Mouse (Mus musculus) embryonic facial prominence, embryonic 11.5 days (tissue): Measurements from ENCODE around the gene Zfp974. TPM values are rescaled to one million over a fixed set of nuclear protein-coding genes. Genes with fewer than 3 reads are reported as not detected.
A peak's percentile ranks its signal among the peaks of the same experiment; 100 is the strongest.
"Not testable (repeated sequence)": the region's sequence is repeated elsewhere in the genome, so short reads cannot be mapped to it uniquely, and the experiment has no call there.

Source experiments
- ATAC-seq: fragments of 200-750 bp; cut with Nextera tagmentation; replicated peaks from 2 replicates; pipeline ENCODE4 v1.8.0; 2017; ENCODE audit warnings: low read depth; ENCODE audit not compliant: insufficient number of reproducible peaks, low FRiP score, low TSS enrichment
- DNase-seq: peaks from one replicate; pipeline ENCODE4 v3.0.0-alpha.2; 2015; ENCODE audit warnings: low spot score
- H3K27ac ChIP-seq: fragments of 300-500 bp; sonication (generic); replicated peaks from 2 replicates; pipeline ENCODE4 v1.5.1; 2014; ENCODE audit warnings: mild to moderate bottlenecking, low read depth, low read length, control low read depth
- H3K27me3 ChIP-seq: fragments of 300-500 bp; sonication (generic); 2 replicates; pipeline ENCODE4 v1.6.1; 2014; ENCODE audit warnings: mild to moderate bottlenecking, low read length, moderate library complexity, mixed read lengths; ENCODE audit not compliant: control insufficient read depth, insufficient read depth
- H3K36me3 ChIP-seq: fragments of 300-500 bp; sonication (generic); replicated peaks from 2 replicates; pipeline ENCODE4 v1.6.1; 2014; ENCODE audit warnings: low read depth, mild to moderate bottlenecking, low read length, moderate library complexity, mixed read lengths; ENCODE audit not compliant: control insufficient read depth, insufficient read depth
- H3K4me1 ChIP-seq: fragments of 300-500 bp; sonication (generic); 2 replicates; pipeline ENCODE4 v1.6.1; 2014; ENCODE audit warnings: low read length, mixed read lengths; ENCODE audit not compliant: control insufficient read depth, insufficient read depth
- H3K4me2 ChIP-seq: fragments of 300-500 bp; sonication (generic); 2 replicates; pipeline ENCODE4 v1.6.1; 2014; ENCODE audit warnings: low read depth, mild to moderate bottlenecking, control low read depth, low read length, moderate library complexity
- H3K4me3 ChIP-seq: fragments of 300-500 bp; sonication (generic); 2 replicates; pipeline ENCODE4 v1.5.1; 2014; ENCODE audit warnings: low read depth, low read length, control low read depth
- H3K9ac ChIP-seq: fragments of 300-500 bp; sonication (generic); replicated peaks from 2 replicates; pipeline ENCODE4 v1.6.1; 2014; ENCODE audit warnings: mild to moderate bottlenecking, control low read depth, low read length
- H3K9me3 ChIP-seq: fragments of 300-500 bp; sonication (generic); replicated peaks from 2 replicates; pipeline ENCODE4 v1.6.1; 2016; ENCODE audit warnings: mild to moderate bottlenecking, low read length, inconsistent platforms, mixed read lengths; ENCODE audit not compliant: control insufficient read depth
- WGBS: fragments of 180-500 bp; shearing (Covaris S2); extraction: QIAGEN DNeasy Blood & Tissue Kit; methylation state at CpG from one replicate; pipeline ENCODE4 v1.1.7; 2014; 5-methylcytosine and 5-hydroxymethylcytosine counted together
- polyA plus RNA-seq: library from polyadenylated mRNA; unstranded; fragments of >200 nt; fragmentation: Nextera tagmentation; extraction: Ambion mirVana; gene quantifications from 2 replicates; pipeline ENCODE4 v1.2.1, GENCODE M21; 2014

Zfp974 gene
- polyA plus RNA-seq, 1 experiment from 2014 or later, result 11.9 TPM

DNA sequence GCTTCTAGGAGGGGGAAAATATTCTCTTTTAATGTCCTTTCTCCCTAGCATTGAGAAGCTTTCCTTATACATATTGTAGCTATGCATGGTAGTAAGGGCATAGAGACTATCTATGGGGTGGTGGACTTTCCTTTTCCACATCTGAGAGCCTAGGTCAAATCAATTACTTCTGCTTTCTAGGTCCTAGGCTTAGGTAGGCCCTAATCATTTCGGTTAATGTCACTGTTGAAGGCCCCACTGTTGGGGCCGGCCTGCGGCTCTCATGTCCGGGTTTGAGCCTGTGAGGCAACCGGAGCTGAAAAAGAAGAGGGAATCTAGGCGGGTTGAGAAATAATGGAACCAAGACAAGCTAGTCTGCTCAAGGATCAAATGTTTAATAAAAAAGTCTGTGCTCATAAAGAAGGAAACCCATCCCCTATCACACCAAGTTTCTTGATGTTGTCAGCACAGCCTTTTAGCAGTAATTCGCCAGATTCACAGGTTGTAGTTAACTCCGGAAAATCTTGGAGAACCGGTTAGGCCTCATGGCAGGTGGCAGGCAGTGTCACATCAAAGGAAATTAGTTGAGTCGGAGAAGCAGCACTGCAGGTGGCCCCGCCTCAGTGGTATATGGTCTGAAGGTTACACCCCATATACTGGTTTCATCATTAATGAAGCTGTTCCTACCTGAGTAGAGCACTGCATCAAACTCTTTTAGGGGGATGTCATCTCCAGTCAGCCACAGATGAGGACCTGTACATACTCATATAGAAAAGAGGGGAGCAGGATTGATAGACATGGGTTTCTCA lies 24.0 kb downstream of the Zfp974 start:
- Histone ChIP-seq H3K27ac (no peak overlapping the region), H3K4me1 (no peaks in the 10 kb centered on the region), H3K4me3 (no peak overlapping the region), H3K27me3 (no peaks in the 10 kb centered on the region), H3K4me2 (no peak overlapping the region), H3K9me3 (no peaks in the 10 kb centered on the region), H3K9ac (no peak overlapping the region), H3K36me3 (no peaks in the 10 kb centered on the region)
- WGBS, result 70% methylated on average over 11 of the region's 11 CpGs
- DNase-seq (peak; percentile 5), ATAC-seq (no peak)

DNA sequence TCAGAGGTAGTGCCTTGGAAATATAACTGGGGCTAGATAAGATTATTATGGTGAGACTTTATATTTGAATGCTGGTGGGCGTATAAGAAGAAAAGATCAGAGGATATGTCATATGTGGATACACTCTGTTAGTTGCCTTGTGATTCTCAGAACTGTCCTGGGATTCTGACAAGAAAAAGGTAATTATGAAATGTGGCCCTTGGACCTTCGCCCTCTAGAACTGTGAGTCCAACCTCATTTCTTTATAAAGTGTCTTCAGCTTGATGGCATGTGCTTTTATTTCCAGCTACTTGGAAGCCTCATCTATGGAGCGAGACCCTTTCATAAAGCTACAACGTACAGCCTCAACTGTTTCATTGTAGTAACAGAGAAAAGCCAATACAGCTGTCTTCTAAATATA lies 28.7 kb downstream of the Zfp974 start:
- no peak overlapping the region for H3K9ac ChIP-seq
- no peak overlapping the region for H3K27ac ChIP-seq
- no peaks in the 10 kb centered on the region for H3K27me3 ChIP-seq
- no peaks in the 10 kb centered on the region for H3K9me3 ChIP-seq
- WGBS, result 91% methylated on average over 4 of the region's 4 CpGs
- no peaks in the 10 kb centered on the region for H3K36me3 ChIP-seq
- H3K4me3 ChIP-seq, result no peak overlapping the region
- no peak for DNase-seq
- no peak overlapping the region for H3K4me2 ChIP-seq
- no peaks in the 10 kb centered on the region for H3K4me1 ChIP-seq
- ATAC-seq, result no peak

DNA sequence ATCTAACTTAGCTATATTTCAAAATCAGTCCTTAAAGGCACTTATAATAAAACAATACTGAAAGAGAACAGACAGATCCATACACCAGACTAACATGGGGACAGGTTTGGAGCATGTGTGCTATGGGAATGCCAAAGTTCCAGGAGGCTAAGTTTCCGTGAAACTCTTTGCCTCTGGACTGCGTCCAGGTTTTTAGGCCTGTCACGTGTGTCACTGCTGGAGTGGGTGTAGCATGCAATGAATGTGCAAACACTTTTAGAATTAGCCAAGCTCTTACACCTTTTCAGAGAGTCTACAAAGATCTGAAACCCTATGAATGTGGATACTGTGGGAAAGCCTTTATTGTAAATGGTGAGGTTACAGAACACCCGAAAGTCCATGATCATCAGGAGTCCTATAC lies 47.5 kb downstream of the Zfp974 start:
- H3K4me3 ChIP-seq, result no peak overlapping the region
- no peak overlapping the region for H3K4me2 ChIP-seq
- WGBS, result 95% methylated on average over 4 of the region's 4 CpGs
- no peaks in the 10 kb centered on the region; the same call in 1 of the 2 replicates for H3K36me3 ChIP-seq
- H3K27me3 ChIP-seq, result no peaks in the 10 kb centered on the region
- no peaks in the 10 kb centered on the region for H3K9me3 ChIP-seq
- no peak overlapping the region for H3K27ac ChIP-seq
- ATAC-seq (no peak), DNase-seq (no peak)
- H3K9ac ChIP-seq, result no peak overlapping the region
- no peaks in the 10 kb centered on the region for H3K4me1 ChIP-seq

DNA sequence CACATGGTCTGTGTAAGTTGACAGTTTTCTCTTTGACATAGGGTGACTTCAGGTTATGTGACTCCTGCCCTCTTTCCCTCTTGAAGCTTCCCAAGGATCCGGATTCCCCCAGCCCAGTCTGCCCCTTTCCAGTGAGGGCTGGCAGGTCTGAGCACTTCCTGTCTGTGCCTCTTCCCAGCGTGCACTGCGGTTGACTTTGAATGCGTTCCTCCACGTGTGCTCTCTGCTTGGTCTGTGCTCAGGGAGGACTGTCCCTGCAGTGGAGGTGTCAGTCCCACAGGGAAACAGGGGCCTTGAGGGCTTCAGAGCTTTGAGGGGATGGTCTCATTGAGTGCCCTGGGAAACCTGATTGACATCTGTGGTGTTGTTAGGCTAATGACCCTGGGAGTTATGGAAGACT lies 66.7 kb downstream of the Zfp974 start:
- not testable (repeated sequence) for DNase-seq, ATAC-seq, H3K4me2 ChIP-seq, H3K36me3 ChIP-seq, H3K9me3 ChIP-seq, H3K4me1 ChIP-seq, H3K27ac ChIP-seq, H3K4me3 ChIP-seq, H3K27me3 ChIP-seq, H3K9ac ChIP-seq
- WGBS, result 88% methylated on average over 5 of the region's 5 CpGs

DNA sequence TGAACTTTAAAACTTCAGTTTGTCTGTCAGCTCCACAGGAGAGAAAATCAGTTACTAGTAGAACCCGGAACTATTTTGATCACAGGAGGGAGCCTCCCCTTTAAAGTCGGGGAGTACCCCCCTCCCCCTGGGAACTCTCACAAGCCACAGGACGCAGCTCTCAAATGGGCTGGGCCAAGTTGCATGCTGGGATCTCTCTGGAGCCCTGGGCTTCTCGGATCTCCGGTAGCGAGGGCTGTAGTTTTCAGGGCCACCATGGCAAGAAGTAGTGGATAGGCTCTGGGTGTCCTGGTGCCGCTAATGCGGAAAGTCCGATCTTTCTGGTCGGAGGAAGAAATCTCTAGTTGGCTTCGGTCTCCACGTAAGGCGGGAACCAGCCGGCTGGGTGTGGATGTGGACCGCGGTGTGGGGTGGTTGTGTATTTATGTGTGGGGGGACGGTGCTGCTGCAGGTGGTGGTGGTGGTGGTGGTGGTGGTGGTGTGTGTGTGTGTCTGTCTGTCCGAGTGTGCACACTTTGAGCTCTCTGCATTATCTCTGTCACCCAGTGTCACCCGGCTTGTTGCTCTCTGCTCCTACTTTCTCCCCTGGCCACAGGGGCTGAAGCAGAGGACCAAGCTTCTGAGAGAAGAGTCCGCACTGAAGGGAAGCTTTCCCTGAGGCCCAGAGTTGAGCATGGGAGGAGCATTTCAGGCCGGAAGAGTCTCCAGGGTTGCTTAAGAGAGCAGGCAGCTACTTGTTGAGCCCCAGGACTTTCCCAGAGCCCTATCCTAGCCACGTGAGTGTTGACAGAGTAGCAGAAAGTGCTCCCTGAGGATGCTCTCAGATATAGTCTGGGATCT lies 68.6 kb downstream of the Zfp974 start:
- WGBS, result 0% methylated on average over 22 of the region's 22 CpGs
- H3K27ac ChIP-seq, result no peak overlapping the region
- H3K4me2 ChIP-seq, result peak overlapping the region; percentile 69
- peaks cover 2% of the 10 kb centered on the region for H3K36me3 ChIP-seq
- H3K9me3 ChIP-seq, result no peaks in the 10 kb centered on the region
- H3K4me3 ChIP-seq, result peak overlapping the region; percentile 60
- no peaks in the 10 kb centered on the region for H3K27me3 ChIP-seq
- ATAC-seq (peak; percentile 84), DNase-seq (peak; percentile 82)
- no peaks in the 10 kb centered on the region for H3K4me1 ChIP-seq
- peak overlapping the region; percentile 73 for H3K9ac ChIP-seq

DNA sequence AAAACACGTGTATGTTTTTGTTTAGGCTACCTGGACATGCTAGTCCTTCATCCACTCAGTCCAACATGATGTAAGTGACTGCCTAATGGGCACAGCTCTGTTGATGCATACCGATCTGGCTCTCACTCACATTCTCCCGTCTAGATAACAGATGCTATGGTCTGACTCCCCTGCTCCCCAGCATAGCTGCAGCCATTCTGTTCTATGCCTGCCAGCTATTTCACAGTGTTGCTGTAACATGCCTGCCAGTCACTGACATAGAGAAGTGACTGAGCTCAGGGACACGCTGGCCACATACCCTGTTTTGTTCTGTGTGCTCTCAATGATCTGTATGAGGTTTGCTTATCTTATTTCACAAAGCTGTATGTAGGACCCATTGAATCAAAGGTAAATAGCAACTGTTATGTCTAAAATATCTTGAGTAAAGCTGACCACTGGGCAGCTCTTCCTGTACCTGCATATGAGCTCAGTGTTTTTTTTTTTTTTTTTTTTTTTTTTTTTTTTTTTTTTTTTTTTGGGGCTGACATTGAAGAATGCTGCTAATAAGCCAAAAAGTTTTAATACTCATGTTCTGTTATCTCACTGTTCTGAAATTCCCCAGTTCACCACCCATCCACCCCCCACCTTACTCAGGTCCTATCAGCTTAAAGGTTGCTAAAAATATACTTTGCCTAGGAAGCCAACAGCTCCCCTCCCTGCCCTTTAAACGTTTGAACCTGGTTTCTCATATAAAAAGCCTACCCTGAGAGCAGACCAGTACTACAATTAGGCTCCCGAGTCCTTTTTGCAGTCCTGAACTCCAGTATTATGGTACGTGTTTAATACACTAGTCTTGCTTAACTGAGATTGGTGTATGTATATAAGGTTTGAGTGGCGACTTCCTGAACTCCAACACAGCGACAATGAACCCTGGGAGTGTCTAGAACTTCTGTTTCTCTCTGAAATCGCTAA lies 69.7 kb downstream of the Zfp974 start:
- DNase-seq (peak; percentile 18), ATAC-seq (no peak)
- no peaks in the 10 kb centered on the region for H3K9me3 ChIP-seq
- H3K4me3 ChIP-seq, result peak overlapping the region; percentile 60
- H3K27me3 ChIP-seq, result no peaks in the 10 kb centered on the region
- WGBS, result 27% methylated on average over 10 of the region's 10 CpGs
- H3K4me1 ChIP-seq, result no peaks in the 10 kb centered on the region
- H3K9ac ChIP-seq, result peak overlapping the region; percentile 73
- H3K36me3 ChIP-seq, result peaks cover 2% of the 10 kb centered on the region
- no peak overlapping the region for H3K27ac ChIP-seq
- peak overlapping the region; percentile 69 for H3K4me2 ChIP-seq
